Mouse (Mus musculus) cerebellum, adult 9-10 months (tissue): Measurements from ENCODE around the gene Arhgef15.
A peak's percentile ranks its signal among the peaks of the same experiment; 100 is the strongest.
"Not testable (repeated sequence)": the region's sequence is repeated elsewhere in the genome, so short reads cannot be mapped to it uniquely, and the experiment has no call there.

ENCODE experiments used
- DNase-seq: peaks from one replicate; pipeline ENCODE4 v3.0.0; 2022

The Arhgef15 gene

DNA sequence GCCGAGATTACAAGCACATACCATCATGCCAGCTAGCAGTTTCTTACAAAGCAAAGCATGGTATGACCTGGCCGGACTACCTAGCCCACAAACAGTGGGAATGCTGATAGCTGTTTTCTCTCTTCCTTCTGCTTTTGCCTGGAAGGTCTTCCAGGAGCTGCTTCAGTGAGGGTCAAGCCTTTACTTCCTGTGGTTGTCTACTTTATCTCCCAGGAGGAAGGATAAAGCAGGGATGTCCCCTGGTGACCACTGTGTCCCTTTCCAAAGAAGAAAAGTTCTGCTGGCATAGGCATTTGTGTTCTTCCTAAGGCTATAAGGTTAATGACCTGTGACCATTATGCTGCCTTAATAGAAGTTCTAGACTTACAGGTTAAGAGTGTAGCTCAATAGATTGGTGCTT is 6.1 kb upstream of the Arhgef15 start:
- DNase-seq: no peak

DNA sequence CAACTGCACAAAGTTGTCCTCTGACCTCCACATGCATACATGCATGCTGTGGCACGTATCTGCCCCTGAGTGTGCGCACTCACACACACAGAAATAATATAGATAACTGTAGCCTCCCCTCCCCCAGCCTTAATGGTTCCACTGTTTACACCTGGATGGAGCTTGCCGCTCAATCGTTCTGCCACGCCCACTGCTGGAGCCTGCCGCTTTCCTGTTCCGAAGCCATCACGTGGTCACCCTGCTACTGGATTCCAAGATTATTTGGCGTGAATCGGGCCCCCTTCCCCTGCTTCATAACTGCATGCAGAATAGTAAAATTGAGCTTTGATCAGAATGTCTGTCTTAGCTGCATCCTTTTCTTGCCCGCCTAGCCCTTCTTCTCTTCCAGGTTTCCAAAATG is 4.9 kb upstream of the Arhgef15 start:
- not testable (repeated sequence) for DNase-seq

DNA sequence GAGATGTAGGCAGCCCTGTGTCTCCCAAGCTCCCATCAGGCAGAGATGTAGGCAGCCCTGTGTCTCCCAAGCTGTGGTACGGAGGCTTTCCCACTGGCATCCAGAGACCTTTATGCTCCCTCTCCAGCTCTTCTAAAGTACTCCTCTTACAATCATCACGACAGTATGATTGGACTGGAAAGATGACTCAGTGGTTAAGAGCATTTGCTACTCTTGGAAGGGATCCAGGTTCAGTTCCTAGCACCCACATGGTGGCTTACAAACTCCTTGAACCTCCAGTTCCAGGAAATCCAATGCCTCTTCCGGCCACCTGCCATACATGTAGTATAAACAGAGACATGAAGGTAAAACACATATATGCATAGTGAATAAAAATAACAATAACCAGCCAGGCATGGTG is 4.3 kb upstream of the Arhgef15 start:
- no peak for DNase-seq

DNA sequence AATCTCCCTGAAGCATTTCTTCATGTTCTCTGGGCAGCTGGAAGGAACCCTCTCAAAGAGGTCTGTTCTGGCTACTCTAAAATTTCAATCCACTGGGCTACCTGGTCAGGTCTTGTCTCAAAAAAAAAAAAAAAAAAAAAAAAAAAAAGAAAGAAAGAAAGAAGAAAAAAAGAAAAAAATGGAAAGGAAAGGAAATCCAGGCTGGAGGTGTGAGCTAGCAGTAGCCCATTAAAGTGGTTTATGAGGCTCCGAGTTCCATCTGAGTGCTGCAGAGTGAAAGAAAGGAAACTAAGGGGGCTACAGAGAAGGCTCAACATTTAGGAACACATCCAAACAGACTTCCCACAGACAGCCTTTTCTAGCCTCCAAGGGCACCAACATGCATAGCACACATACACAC is 691 bp upstream of the Arhgef15 start:
- DNase-seq: no peak

DNA sequence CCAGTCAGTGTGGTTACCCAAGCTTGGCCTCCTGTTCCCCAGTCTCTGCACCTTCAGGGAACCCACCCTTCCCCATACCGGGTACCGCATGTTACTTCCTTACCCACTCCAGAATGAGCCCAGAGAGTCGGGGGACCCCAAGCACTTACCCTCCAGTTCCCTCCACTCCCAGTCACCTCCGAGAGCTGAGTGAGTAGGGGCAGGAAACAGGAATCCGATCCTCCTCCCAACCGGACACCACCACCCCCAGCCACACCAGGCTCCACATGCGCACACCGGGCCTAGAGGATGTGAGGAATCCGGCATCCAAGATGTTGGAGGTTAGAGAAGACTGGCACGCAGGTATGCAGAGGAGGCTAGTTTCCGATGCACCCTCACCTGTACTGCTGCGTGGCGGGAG is 583 bp downstream of the Arhgef15 start:
- no peak for DNase-seq

DNA sequence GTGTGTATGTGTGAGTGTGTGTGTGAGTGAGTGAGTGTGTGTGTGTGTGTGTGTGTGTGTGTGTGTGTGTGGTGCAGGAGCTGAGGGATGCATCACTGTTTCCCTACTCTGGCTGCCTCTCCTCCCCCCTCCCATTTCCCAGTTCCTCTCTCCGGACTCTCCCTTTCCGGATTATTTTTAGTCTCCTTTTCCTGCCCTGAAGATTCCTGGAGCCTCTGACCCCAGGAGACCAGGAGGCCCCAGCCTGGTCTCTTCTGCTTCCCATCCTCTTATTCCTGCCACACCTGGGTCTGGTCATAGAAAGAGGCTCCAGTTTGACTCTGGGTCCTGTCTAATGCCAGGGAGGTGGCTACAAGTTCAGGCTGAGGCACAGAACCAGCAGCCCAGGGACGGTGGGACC is 1.2 kb downstream of the Arhgef15 start:
- DNase-seq: no peak

DNA sequence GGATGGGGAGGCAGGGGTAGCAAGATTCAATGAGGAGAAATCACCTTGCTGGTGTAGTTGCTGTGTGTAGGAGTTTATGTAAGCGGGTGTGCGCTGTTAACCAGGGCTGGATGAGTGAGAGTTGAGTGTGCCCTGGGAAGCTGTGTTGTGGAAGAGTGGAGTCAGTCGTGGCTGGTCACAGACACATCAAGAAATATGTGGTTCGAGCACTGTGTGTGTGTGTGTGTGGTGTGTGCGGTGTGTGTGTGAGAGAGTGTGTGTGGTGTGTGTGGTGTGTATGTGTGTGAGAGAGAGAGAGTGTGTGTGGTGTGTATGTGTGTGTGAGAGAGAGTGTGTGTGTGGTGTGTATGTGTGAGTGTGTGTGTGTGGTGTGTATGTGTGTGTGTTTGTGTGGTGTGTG is 1.8 kb downstream of the Arhgef15 start:
- DNase-seq: no peak

DNA sequence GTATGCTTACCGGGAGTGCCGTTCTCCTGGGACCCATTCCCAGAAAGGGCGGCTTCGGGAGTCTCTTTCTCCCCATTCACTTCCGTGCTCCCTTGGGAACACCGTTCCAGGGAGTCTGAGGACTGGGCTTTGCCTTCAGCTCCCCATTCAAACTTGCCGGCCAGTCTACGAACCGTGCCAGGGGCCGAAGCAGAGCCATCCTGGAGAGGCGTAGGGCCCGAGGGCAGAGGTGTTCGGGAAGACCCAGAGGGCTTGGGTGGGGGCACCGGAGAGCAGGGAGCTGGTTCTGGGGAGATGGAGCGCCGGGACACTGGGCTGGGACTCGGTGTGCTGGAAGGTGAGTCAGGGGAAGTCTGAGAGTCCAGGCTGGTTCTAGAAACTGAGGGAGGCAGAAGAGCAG is 2.9 kb downstream of the Arhgef15 start:
- no peak for DNase-seq

DNA sequence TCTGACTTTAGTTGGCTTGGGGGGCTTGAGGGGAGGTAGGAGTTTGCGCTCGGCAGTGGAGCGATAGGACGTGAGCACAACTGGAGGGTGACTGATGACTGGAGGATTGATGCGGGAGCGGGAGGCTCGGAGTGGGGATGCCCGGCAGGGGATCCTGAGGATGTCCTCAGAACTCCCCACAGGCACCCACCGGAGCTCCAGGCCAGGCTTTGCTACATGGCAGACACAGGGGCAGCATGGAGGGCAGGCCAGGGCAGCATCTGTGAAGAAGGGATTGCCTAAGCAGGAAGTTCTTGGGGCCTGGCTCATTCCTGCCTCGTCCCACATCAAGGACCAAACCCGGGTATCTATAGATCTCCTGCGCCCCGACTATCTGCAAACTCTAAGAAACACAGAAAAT is 3.4 kb downstream of the Arhgef15 start:
- DNase-seq: no peak

DNA sequence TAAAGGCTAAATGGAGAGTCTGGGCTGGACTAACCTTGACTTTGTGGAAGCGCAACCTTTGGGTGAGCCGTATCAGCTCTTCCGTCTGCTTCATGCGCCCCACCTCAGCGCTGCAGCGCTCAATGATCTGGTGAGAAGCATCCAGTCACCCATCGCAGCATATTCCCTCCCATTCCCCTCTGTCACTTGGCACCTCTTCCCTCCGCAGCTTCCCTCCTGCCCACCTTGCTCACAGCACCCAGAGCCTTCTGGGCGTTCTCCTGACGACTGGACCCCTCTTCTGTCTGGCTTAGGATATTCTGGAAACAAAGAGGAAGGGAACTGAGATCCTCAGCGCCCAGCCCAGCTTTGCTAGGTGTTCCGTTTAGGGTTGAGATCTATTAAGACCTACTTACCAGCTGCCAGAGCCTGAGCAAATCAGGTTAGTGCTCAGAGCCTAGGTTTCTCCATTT is 9.7 kb downstream of the Arhgef15 start:
- peak; percentile 74 for DNase-seq

DNA sequence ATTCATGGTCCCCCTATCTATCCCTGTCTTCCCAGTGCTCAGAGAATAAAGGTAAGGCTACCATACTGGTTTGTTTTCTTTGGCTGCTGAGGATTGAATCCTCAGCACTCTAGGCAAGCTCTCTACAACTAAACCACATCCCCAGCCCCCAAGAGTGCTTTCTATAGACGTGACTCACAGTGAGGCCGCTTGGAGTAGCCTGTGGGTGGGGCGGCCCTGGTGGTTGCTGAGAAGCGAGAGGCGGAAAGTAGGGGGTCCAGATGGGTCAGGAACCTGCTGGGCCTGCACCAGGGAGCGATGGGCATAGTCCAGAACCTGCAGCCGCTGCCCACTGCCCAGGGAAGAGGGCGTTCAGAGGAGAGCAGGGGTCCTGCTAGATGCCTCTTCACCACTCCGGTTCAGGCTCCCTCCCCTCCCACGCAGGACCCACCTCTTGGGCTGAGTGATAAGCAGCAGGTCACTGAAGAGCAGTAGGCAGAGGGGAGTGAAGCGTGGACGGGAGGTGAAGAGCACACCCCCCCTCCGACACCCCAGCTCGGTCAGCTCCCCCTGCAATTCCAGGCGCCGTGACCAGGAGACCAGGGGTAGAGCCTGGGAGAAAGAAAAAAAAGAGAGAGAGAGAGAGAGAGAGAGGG is 10.4 kb downstream of the Arhgef15 start:
- DNase-seq: no peak

DNA sequence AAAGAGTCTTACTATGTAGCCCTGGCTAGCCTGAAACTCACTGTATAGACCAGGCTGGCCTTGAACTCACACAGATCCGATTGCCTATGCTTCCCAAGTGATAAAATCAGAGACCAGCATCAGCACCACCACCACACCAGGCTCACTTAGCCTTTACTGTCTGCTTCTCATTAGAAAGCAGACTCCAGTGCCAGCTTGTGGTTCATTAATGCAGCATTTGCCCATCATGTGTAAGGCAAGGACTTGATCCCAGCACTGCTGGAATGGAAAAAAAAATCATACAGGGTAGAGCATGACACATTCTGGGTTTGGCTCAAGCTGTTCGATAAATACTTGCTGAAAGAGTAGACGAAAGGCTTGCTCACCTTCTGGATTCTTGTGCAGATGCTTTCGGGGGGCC is 11.3 kb downstream of the Arhgef15 start:
- DNase-seq: no peak

DNA sequence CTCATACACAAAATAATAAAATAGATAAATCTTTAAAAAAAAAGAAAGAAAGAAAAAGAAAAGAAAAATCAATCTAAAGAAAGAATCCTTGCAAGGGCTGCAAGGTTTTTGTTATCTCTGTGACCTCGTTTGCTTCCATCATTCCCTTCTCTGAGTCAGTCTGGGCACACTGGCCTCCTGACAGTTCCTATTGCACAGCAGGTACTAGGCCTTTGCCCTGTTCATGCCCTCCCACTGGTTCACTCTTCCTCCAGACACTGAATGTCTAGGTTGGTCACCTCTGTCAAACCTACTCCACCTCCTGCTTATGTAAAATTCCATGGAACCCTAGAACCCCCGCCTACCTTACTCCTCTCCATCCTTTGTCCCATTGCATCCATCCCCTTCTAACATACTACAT is 12.0 kb downstream of the Arhgef15 start:
- DNase-seq: no peak

DNA sequence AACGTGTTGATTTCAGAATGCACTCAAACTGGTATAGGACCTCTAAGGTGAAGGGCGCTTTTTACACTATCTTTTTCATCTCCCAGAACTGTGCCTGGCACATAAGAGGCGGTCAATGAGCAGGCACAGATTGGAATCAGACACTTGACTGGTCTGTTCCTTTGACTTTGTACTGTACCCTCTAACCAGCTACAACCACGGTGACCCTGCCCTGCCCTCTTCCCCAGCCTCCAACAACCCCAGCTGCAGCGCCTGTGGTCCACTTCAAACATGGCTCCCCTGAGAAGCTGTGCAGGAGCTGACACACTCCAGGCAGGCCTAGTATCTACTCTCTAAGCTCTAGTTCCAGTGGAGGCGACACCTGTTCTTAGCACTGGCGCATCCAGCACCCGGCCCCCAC is 14.5 kb downstream of the Arhgef15 start:
- no peak for DNase-seq

DNA sequence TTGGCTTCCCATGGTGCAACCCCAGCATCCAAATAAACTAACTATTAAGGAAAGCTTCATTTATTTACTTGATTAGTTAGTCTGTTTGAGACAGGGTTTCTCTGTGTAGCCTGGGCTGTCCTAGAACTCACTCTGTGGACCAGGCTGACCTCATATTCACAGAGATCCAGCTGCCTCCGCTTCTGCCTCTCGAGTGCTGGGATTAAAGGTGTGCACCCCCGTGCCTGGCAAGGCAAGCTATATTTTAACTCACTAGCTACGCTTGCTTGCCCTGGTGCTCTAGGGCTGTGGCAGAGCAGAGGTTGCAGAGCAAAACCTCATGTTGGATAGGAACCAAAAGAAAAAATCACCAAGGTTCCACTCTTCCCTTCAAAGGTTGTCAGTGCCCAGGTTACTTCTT is 16.8 kb downstream of the Arhgef15 start:
- no peak for DNase-seq

DNA sequence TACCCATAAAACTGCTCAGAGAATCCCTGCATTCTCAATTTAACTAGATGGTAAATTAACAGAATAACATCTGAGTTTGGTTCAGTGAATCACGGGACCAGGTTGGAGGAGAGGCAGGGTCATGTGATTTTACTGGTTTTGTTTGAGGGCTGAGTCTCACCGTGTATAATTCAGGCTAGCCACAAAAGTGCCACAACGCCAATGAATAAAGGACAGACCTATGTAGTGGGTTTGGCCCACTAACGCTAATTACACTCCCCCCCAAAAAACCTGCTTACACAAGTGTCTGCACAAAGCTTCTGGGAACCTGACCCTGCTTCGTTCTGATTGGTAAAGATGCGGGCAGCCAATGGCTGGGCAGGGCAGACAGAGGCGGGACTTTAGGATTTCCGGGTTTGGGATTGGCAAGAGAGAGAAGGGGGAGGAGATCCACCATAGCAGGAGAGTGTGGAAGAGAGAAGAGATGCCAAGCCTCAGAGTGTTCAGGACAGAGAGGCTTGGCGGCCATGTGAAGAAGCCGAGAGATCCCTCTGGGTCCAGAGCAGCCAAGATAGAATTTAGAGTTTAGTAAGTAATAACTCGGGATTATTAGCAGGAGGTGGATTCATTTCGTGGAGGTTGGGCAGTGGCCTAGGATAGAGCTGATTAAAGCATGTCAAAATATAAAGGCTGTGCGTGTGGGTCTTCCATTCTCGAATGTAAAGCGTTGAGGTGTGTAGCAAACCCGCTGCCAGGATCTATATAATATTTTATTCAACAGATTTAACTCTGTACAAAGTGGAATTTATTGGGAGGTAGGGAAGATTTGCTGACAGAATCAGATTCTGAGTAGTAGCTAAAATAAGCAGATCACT is 17.6 kb downstream of the Arhgef15 start:
- peak; percentile 96 for DNase-seq

DNA sequence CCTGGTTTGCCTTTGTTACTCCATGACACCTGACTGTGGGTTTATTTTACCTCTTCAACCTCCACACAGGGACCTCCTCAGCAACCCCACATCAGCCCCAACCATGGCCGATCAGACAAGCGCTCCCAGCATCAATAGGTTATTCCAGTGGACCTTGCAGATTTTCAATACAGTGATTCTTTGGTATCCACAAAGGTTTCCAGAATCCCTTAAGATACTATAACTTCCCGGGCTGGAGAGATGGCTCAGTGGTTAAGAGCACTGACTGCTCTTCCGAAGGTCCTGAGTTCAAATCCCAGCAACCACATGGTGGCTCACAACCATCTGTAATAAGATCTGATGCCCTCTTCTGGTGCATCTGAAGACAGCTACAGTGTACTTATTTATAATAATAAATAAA is 20.3 kb downstream of the Arhgef15 start:
- not testable (repeated sequence) for DNase-seq

DNA sequence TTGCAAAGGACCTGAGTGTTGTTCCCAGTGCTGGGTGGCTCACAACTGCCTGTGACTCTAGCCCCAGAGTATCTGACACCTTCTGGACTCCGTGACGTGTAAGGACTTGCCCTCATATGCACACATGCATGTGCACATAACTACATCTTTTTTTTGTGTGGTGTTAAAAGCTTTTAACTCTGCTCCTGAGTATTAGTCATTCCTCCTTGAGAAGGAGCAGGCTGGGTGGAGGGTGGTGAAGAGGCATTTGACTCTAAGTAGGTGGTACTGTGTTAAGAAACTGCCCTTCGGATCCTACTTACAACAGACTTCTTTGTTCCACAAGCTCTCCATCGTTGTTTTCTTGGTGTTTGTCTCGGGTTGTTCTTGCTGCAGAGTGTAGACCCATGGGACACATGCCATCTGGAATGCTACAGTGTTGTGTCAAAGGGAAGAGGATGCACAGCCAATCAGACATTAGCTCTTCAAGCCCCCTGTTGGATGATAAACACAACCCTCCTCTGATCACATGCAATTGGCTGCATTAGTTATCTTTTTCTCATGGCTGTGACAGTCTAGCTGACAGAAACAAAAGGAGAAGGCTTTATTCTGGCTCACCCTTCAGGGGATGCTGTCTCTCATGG is 23.3 kb downstream of the Arhgef15 start:
- no peak for DNase-seq

DNA sequence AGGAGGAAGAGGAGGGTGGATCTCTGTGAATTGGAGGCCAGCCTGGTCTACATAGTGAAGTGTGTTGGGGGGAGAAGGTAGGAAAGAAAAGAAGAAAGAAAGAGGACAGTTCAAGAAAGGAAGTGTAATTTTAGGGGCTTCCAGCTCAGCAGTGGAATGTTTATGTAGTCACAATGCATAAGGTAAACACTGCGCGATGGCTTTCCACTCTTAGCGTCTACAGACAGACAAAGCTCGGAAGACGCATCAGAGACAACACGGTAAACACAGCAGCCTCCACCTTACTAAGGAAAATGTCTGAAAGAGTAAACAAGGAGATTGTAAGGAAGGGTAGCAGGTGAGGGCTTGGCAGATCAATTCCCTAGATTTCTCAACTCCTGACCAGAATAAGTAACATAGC is 27.3 kb downstream of the Arhgef15 start:
- DNase-seq: no peak

DNA sequence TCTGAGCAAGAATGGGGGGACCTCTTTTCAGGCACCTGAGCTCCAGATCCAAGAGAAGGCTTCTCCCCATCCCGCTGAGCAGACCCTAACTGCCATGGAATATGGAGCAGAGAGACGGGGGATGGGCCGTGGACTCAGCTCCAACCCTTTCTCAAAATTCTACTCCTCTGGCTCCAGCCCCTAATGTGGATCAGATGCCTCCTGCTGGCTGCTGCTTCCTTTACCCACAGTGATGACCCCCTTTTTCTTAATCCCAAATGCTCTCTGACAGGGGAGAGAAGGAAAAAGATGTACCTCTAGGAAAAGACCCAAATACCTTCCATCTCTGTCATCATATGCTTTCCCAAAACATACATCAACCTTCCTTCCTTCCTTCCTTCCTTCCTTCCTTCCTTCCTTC is 30.3 kb downstream of the Arhgef15 start, which contains the start of gene Odf4:
Gene Odf4, minus strand, starts transcription at position 101 of the 400 bp plus-strand sequence.
- DNase-seq: no peak

DNA sequence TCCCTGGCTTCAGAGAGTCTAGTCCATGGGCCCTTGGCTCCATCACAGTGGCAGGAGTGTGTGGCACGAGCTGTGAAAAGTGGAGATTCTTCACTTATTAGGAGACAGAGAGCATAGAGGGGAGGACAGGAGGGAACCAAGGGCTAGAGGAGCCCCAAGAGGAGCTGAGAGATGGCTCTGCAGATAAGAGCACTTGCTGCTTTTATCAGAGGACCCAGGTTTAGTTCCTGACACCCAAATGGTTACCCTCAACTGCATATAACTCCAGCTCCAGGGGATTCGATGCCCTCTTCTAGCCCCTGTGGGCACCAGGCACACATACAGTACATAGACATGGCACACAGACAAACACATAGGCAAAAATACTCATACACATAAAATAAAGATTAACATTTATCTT is 32.5 kb downstream of the Arhgef15 start:
- no peak for DNase-seq

DNA sequence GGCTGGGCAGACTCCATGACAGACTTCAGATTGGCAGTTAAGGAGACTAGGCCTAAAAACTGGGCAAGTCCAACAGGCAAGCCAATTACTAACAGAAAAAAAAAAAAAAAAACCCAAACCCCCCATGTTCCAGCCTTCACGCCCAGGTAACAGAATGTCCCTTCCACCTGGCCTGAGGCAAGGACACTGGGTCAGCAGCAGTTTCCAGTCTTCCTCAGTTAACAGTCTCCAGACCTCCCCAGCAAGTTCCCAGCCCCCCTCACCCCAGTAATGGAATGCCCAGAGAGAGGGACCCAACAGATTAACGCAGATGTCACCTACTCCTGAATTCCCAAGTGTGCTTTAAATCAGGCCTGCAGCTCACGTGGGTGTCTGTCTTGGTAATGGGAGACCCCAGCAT is 34.1 kb downstream of the Arhgef15 start:
- DNase-seq: no peak

DNA sequence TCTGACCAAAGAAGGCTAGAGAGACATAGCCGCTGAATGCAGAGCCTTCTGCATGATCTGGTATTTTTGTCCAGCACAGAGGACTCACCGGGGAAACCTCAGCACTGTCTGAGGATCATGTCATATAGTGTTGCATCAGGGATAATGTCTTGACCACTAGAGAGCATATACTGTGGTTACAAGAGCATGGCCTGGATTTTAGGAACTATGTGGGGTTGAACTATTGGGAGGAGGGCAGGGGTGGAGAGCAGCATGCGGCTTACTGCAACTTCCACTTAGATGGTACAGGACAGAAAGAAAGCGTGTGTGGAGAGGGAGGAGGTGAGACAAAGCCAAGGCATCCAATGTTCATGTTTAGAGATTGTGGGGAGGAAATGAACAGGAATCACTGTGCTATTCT is 42.7 kb downstream of the Arhgef15 start:
- DNase-seq: no peak

DNA sequence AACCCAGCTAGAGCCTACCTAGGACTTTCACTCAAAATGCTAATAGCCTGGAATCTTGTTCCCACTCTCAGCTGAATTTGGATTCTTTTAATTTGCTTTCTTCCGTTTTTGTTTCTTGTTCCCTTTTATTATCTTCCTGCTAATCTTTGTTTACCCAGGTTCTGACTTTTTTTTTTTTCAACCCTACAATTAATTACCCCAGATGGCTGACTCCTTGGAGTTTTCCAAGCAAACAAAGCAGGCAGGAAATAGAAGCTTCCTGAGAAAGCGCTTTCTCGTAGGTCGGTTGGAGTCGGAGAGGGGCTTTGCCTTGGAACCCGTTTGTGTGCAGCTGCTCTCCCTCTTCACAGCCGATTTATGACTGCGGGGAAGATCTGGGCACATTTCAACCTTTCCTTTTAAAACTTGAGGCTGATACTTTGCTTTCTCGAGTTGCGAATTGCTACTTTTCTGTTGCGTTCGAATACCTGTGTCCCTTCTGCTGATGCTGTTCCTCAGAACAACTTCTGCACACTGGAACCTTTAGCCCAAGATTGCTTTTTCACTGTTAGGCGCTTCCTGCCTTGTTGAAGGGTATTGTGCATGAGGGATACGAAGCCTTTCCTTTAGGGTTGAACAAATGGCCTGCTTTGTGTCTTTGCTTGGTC is 45.6 kb downstream of the Arhgef15 start:
- no peak for DNase-seq
